Mouse (Mus musculus) spleen, adult 2 months (tissue): ENCODE results near the gene Gm20388.

Experiments used
- CTCF ChIP-seq: fragments of 200-500 bp; IDR thresholded peaks from 2 replicates; pipeline ENCODE4 v1.5.1; 2011; ENCODE audit warnings: mild to moderate bottlenecking, inconsistent platforms; ENCODE audit not compliant: insufficient read depth, insufficient read length, insufficient replicate concordance; ENCODE audit errors: extremely low read depth
- POLR2A ChIP-seq: fragments of 200-500 bp; IDR thresholded peaks from 2 replicates; pipeline ENCODE4 v1.6.1; 2011; ENCODE audit warnings: low read depth, low read length, inconsistent platforms

GRCm38 (mm10) chr8:120828279-120828678 lies 917.6 kb downstream of the Gm20388 start:
- peak; percentile 95 for TF ChIP-seq CTCF
- TF ChIP-seq POLR2A, result no peak
